Mouse (Mus musculus) forebrain, postnatal 0 days (tissue): ENCODE measurements at regions not wholly inside any gene's neighbourhood (a gene's known extent, or its start where the extent isn't known, plus 50 kb on each side); places are given as distances from the start of the nearest gene placed in this dataset.

Source experiments
- ATAC-seq: fragments of 200-750 bp; cut with Nextera tagmentation; 2 replicates; pipeline ENCODE4 v1.8.0; 2017; ENCODE audit warnings: mild to moderate bottlenecking, moderate library complexity
- DNase-seq: peaks from one replicate; pipeline ENCODE4 v3.0.0-alpha.2; 2015
- H3K27ac ChIP-seq: fragments of 300-500 bp; sonication (generic); 2 replicates; pipeline ENCODE4 v1.5.1; 2014; ENCODE audit warnings: low read depth, mild to moderate bottlenecking, antibody characterized with exemption, low read length, moderate library complexity, mixed read lengths
- H3K27me3 ChIP-seq: fragments of 300-500 bp; sonication (generic); 2 replicates; pipeline ENCODE4 v1.6.1; 2014; ENCODE audit warnings: mild to moderate bottlenecking, low read length, mixed read lengths; ENCODE audit not compliant: insufficient read depth
- H3K36me3 ChIP-seq: fragments of 300-500 bp; sonication (generic); 2 replicates; pipeline ENCODE4 v1.6.1; 2014; ENCODE audit warnings: mild to moderate bottlenecking, moderate library complexity; ENCODE audit not compliant: insufficient read depth
- H3K4me1 ChIP-seq: fragments of 300-500 bp; sonication (generic); 2 replicates; pipeline ENCODE4 v1.6.1; 2014; ENCODE audit warnings: antibody characterized with exemption; ENCODE audit not compliant: insufficient read depth
- H3K4me2 ChIP-seq: fragments of 300-500 bp; sonication (generic); 2 replicates; pipeline ENCODE4 v1.6.1; 2014; ENCODE audit warnings: low read depth, mild to moderate bottlenecking, moderate library complexity
- H3K4me3 ChIP-seq: fragments of 300-500 bp; sonication (generic); 2 replicates; pipeline ENCODE4 v1.5.1; 2014; ENCODE audit warnings: low read depth, low read length, mixed read lengths
- H3K9ac ChIP-seq: fragments of 300-500 bp; sonication (generic); 2 replicates; pipeline ENCODE4 v1.6.1; 2014; ENCODE audit warnings: mild to moderate bottlenecking
- H3K9me3 ChIP-seq: fragments of 300-500 bp; sonication (generic); 2 replicates; pipeline ENCODE4 v1.6.1; 2016; ENCODE audit warnings: low read length
- CTCF ChIP-seq: sonication (generic); IDR thresholded peaks from 2 replicates; pipeline ENCODE4 v1.5.1; 2016; ENCODE audit warnings: antibody characterized with exemption, control low read depth, low read depth
- WGBS: fragments of 180-500 bp; shearing (Covaris S2); extraction: QIAGEN DNeasy Blood & Tissue Kit; methylation state at CpG from one replicate; pipeline ENCODE4 v1.1.7; 2014; 5-methylcytosine and 5-hydroxymethylcytosine counted together

DNA sequence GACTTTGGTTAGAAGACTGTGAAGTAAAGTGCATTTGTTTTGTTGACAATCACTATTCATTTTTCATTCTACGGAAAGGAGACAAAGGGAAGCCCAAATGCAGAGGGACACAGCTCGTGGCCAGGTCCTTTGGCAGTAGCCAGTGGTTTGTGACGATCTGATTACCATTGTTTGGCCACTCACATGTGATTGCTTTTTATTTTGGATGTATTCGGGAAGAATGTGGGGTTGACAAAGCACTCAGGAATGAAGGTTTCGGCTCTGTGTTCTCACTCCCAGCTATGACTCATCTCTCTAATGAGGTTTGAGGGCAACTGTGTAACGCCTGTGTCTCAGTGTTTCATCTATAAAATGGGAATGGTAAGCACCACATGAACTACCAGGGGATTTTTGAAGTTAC lies 234.5 kb upstream of the Gm15217 start:
- no peak overlapping the region for H3K9ac ChIP-seq
- H3K27ac ChIP-seq, result no peak overlapping the region
- H3K27me3 ChIP-seq, result no peaks in the 10 kb centered on the region
- WGBS, result 23% methylated on average over 6 of the region's 6 CpGs
- H3K4me2 ChIP-seq, result no peak overlapping the region
- no peak for ATAC-seq
- H3K4me3 ChIP-seq, result no peak overlapping the region
- no peaks in the 10 kb centered on the region for H3K36me3 ChIP-seq
- DNase-seq, result no peak
- no peaks in the 10 kb centered on the region for H3K9me3 ChIP-seq
- 0 out of 2 replicates have a peak, but pooled peaks cover 5% of the 10 kb centered on the region for H3K4me1 ChIP-seq
- TF ChIP-seq CTCF, result no peak

DNA sequence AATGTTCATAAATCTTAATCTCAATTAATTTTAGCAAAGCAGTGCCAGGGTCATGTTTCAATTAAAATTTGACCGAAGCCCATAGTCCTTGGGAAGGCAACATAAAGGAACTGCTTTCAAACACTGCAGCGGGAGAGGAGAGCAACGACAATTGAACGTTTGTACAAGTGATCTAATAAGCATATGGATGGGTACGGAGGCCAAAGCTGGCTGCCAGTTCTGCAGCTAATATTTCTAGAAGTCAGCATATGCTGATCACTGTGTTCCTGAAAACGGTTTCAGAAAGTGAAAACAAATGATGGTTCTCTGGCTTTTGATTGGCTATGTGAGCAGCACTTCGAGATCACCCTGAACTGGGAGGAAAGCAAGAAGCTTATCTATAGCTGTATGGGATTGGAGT lies 233.6 kb upstream of the Gm15217 start:
- Histone ChIP-seq H3K4me3 (no peak overlapping the region), H3K4me1 (0 out of 2 replicates have a peak, but pooled peaks cover 5% of the 10 kb centered on the region), H3K9me3 (no peaks in the 10 kb centered on the region), H3K9ac (no peak overlapping the region), H3K36me3 (no peaks in the 10 kb centered on the region), H3K27me3 (no peaks in the 10 kb centered on the region), H3K4me2 (no peak overlapping the region), H3K27ac (no peak overlapping the region)
- ATAC-seq, result no peak; the same call in 1 of the 2 replicates
- DNase-seq, result no peak
- no peak for TF ChIP-seq CTCF
- 19% methylated on average over 7 of the region's 7 CpGs for WGBS

DNA sequence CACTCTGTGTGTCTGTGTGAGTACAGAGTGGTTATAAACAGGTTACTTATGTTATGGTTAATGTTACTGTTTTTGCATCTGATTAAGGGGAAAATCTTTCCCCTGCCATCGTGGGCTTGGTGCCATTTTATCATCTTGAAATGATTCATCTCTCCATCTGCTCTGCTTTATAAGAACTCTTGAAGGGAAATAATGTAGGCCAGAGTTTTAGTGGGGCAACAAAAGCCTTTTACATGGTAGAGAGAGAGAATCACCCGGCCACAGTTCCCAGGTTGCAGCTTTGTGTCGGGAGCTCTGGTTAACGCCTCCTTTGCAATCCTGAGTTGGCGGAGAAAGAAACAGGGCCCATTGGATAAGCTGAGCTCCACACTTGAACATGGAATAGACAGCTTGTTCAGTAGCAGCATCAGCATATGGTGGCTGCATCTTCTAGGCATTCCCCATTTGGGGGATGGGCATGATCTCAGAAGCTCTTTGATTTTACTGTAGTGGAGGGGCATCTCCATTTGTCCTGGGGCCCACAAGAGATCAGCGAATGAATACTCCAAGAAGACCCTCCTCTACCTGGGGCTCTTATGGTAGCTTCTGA lies 230.0 kb upstream of the Gm15217 start:
- 60% methylated on average over 6 of the region's 6 CpGs for WGBS
- no peak overlapping the region for H3K27ac ChIP-seq
- 0 out of 2 replicates have a peak, but pooled peaks cover 1% of the 10 kb centered on the region for H3K4me1 ChIP-seq
- no peak for TF ChIP-seq CTCF
- H3K4me2 ChIP-seq, result no peak overlapping the region
- DNase-seq (peak; percentile 52), ATAC-seq (peak; percentile 55)
- no peaks in the 10 kb centered on the region for H3K9me3 ChIP-seq
- H3K9ac ChIP-seq, result no peak overlapping the region
- no peak overlapping the region for H3K4me3 ChIP-seq
- no peaks in the 10 kb centered on the region for H3K27me3 ChIP-seq
- no peaks in the 10 kb centered on the region for H3K36me3 ChIP-seq

DNA sequence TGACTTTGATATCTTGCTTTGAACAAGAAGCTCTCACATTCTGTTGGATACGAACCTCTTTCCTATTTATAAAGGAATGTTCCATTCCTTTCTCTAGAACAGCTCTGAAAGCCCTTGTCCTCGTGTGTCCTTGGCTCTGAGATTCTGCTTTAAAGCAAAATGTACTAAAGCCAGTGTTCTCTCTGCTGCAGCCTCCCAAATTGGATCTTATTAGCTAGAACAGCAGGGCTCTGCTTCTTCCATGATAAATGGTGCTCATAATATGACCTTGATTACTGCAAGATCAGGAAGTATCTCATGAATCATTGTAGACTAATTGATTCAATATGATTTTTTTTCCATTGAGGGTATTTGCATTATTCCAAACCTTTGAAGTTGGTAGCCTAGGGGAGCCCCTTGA lies 220.5 kb upstream of the Gm15217 start:
- H3K9me3 ChIP-seq, result no peaks in the 10 kb centered on the region
- H3K27ac ChIP-seq, result no peak overlapping the region
- H3K27me3 ChIP-seq, result no peaks in the 10 kb centered on the region
- no peak for ATAC-seq
- H3K9ac ChIP-seq, result no peak overlapping the region
- WGBS, result 58% methylated on average over 2 of the region's 2 CpGs
- no peaks in the 10 kb centered on the region for H3K4me1 ChIP-seq
- H3K4me3 ChIP-seq, result no peak overlapping the region
- H3K4me2 ChIP-seq, result no peak overlapping the region
- TF ChIP-seq CTCF, result no peak
- no peak for DNase-seq
- H3K36me3 ChIP-seq, result no peaks in the 10 kb centered on the region

DNA sequence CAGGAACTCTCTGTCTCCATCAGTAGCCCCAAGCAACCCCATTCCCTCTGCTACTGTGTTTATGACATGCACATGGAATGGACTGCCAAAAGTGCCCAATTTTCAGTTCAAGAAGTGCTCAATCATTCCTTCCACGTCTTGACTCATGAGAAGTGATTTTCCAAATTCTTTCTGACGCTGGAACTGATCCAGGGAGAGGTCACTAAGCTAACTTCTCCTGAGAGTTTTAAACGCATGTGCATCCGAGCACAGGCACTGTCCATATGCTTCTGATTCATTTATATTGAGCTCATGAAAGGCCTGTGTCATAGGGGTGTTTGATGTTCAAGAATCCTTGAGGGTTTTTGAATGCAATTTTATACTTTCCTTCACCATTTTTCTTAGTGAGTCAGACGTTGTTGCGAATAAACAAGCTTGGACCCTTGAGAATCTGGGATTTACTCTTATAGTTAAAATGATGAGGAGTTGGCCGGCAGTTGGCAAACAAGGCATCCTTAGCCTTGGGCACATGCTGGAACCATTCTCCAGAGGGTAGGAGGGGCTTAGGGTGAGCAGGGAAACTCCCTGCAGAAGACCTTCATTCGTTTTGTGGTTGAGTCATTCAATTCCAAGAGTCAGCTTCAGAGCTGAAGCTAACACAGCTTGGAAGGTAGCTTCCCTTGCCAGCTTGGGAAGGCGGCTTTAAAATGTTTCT lies 206.9 kb upstream of the Gm15217 start:
- DNase-seq, result no peak
- Histone ChIP-seq H3K4me3 (no peak overlapping the region), H3K27ac (no peak overlapping the region), H3K27me3 (no peaks in the 10 kb centered on the region), H3K36me3 (no peaks in the 10 kb centered on the region), H3K4me1 (no peaks in the 10 kb centered on the region), H3K9ac (no peak overlapping the region), H3K4me2 (no peak overlapping the region), H3K9me3 (no peaks in the 10 kb centered on the region)
- ATAC-seq, result no peak
- WGBS, result 69% methylated on average over 9 of the region's 9 CpGs
- no peak for TF ChIP-seq CTCF

DNA sequence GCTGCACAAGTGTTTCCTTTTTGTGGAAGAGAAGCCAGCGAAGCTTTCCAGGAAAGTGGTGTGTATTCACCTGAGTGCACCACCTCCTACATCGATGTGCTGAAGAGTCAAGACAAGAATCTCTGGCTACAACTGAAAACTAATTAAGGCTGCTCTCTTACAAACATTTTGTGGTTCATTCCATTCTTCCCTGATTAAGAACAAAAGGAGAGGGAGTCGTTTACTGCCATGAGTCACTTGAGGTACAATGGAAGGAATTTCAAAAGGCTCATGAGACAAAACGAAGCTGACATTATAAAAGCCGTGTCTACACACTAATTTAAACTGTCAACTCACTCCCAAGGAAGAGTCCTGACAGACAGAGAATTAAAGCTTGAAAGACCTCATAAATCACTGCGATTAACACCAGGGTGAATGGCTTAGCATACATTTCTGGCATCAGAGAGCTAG lies 206.3 kb upstream of the Gm15217 start:
- TF ChIP-seq CTCF, result no peak
- WGBS, result 16% methylated on average over 6 of the region's 6 CpGs

DNA sequence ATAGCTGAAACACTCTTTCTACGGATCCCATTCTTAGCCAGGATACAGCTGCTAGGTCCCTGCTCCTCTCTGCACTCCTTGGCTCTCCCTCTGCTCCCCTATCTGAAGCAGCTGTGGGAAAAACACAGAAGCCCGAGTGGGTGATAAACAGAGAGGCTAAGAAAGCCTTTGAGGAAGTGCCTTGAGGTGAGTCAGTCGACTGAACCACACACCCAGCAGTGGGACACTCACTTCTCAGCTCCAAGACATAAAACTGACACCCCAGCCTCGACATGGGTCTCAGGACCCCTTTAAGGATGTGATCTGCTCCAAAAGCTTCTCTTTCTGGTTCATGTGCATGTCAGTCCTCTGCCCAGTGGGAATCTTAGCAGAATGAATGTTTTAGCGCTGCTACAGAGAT lies 204.8 kb upstream of the Gm15217 start:
- no peak overlapping the region for H3K9ac ChIP-seq
- H3K27me3 ChIP-seq, result no peaks in the 10 kb centered on the region
- no peaks in the 10 kb centered on the region for H3K36me3 ChIP-seq
- H3K4me2 ChIP-seq, result no peak overlapping the region
- no peak for TF ChIP-seq CTCF
- no peak overlapping the region for H3K27ac ChIP-seq
- no peaks in the 10 kb centered on the region for H3K9me3 ChIP-seq
- DNase-seq (no peak), ATAC-seq (no peak)
- H3K4me3 ChIP-seq, result no peak overlapping the region
- WGBS, result 60% methylated on average over 5 of the region's 5 CpGs
- no peaks in the 10 kb centered on the region for H3K4me1 ChIP-seq

More for the DNA sequence above, 206.3 kb upstream of the Gm15217 start:
- Histone ChIP-seq H3K36me3 (no peaks in the 10 kb centered on the region), H3K27ac (no peak overlapping the region), H3K4me3 (no peak overlapping the region), H3K9ac (no peak overlapping the region), H3K4me1 (no peaks in the 10 kb centered on the region), H3K27me3 (no peaks in the 10 kb centered on the region), H3K9me3 (no peaks in the 10 kb centered on the region), H3K4me2 (no peak overlapping the region)
- DNase-seq (peak; percentile 12), ATAC-seq (peak; percentile 78; the same call in 1 of the 2 replicates)
